Mouse (Mus musculus): ENCODE data around the gene Foxn3.

- TF ChIP-seq POLR2A (IDR thresholded peaks at IDR 0.05; ENCODE audit: low read depth, low read length): no peak
- TF ChIP-seq CTCF (IDR thresholded peaks at IDR 0.05; ENCODE audit: extremely low read depth, insufficient read depth, insufficient read length, insufficient replicate concordance): no peak
Observed at GRCm38 (mm10) chr12:99529687-99530411, 33.5 kb downstream of the Foxn3 start.

All from spleen, adult 2 months (tissue).